27 mouse cellular contexts compared by ENCODE assay signal in the genomic region with DNA sequence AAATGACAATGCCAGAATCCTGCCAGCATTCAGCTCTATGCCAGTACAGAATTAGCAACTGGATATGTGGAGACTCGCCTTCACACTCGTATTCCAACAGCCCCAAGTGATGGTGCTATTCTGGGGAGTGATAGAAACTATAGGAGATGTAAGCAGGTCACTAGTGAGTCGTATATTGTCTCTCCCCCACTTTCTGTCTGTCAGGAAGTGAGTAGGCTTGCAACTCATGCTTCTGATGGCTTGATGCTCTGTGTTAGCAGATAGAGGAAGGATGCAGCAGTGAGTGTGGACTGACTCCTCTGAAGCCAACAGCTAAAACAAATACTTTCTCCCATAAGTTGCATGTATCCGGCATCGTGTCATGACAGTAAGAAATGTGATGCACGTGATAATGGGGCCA. TPM values are rescaled to one million over a fixed set of nuclear protein-coding genes. Genes with fewer than 3 reads are reported as not detected.
"Had no signal": no experiment of that assay in that cellular context is flagged by ENCODE, and none has a peak within 500 bp of the region (broad histone marks: within the 10 kb centered on the region; RNA-seq: fewer than 3 reads in every experiment).

No protein-coding gene starts in this region.

- H3K9ac ChIP-seq: lung, embryonic 14.5 days; midbrain, embryonic 12.5 days; neural tube, embryonic 13.5 days; neural tube, embryonic 15.5 days; stomach, embryonic 15.5 days had no signal

- DNase-seq: lung, adult 18-20 months; lung, embryonic 14.5 days; lung, postnatal 10 days; lung, postnatal 4 days; midbrain, embryonic 14.5 days; retina, postnatal 1 day; right cerebral cortex, postnatal 14 days; right cerebral cortex, postnatal 4 days; thymus, adult 2 months; thymus, postnatal 25 days; thymus, postnatal 4 days had no signal

- H3K4me3 ChIP-seq: midbrain, embryonic 10.5 days; midbrain, embryonic 12.5 days; myocyte; neural tube, embryonic 13.5 days; neural tube, embryonic 15.5 days; stomach, embryonic 15.5 days had no signal

- H3K4me2 ChIP-seq: lung, embryonic 14.5 days; midbrain, embryonic 12.5 days; neural tube, embryonic 13.5 days; neural tube, embryonic 15.5 days; stomach, embryonic 15.5 days had no signal

- H3K27me3 ChIP-seq: midbrain, embryonic 12.5 days; neural tube, embryonic 13.5 days; neural tube, embryonic 15.5 days; stomach, embryonic 15.5 days had no signal

- ATAC-seq: midbrain, embryonic 16.5 days had no signal

- H3K9me3 ChIP-seq: midbrain, embryonic 10.5 days; midbrain, embryonic 12.5 days; neural tube, embryonic 13.5 days; neural tube, embryonic 15.5 days; stomach, embryonic 15.5 days had no signal

- H3K36me3 ChIP-seq: midbrain, embryonic 10.5 days; midbrain, embryonic 12.5 days; neural tube, embryonic 13.5 days; neural tube, embryonic 15.5 days; stomach, embryonic 15.5 days had no signal

- H3K27ac ChIP-seq: midbrain, embryonic 10.5 days; midbrain, embryonic 12.5 days; neural tube, embryonic 13.5 days; neural tube, embryonic 15.5 days; stomach, embryonic 15.5 days; stomach, postnatal 0 days had no signal

RNA-seq across cellular contexts. Expression of gene 4933409G03Rik, which starts 52.0 kb away (rescaled TPM):
- total RNA-seq: megakaryocyte, adult 5-6 weeks; megakaryocyte-erythroid progenitor cell, adult 5-6 weeks had no signal
- polyA plus RNA-seq: liver, embryonic 16.5 days; lung, embryonic 14.5 days; lung, embryonic 16.5 days; midbrain, embryonic 10.5 days; midbrain, embryonic 12.5 days; midbrain, embryonic 14.5 days; midbrain, embryonic 16.5 days; myocyte; neural tube, embryonic 11.5 days; neural tube, embryonic 13.5 days; neural tube, embryonic 15.5 days; small intestine, adult 2 months; spleen, adult 2 months; stomach, embryonic 15.5 days; stomach, postnatal 0 days; thymus, adult 2 months; urinary bladder, adult 2 months had no signal
